Comparison of ENCODE assay signal across 11 mouse cellular contexts in genomic region chr12:50292834-50293233, GRCm38 (mm10).
DNase-seq lines count a peak whose midpoint lies in the region; ATAC-seq and TF ChIP-seq lines count a peak whose summit lies in the region.
"Had no signal": no experiment of that assay in that cellular context is flagged by ENCODE, and none has a peak within 500 bp of the region (broad histone marks: within the 10 kb centered on the region; RNA-seq: fewer than 3 reads in every experiment).

No protein-coding gene starts in this region.

- no peaks in the 10 kb centered on the region for H3K4me1 ChIP-seq in kidney, postnatal 0 days (replicated peaks; ENCODE audit: insufficient read depth, low read length)
- H3K4me1 ChIP-seq in midbrain, postnatal 0 days (ENCODE audit: insufficient read depth, low read length): no peaks in the 10 kb centered on the region
- no peaks in the 10 kb centered on the region for H3K4me1 ChIP-seq in midbrain, embryonic 15.5 days

- H3K4me2 ChIP-seq in kidney, postnatal 0 days (ENCODE audit: low read length): no peak overlapping the region
- H3K4me2 ChIP-seq in midbrain, postnatal 0 days (ENCODE audit: low read depth, low read length, poor library complexity, severe bottlenecking): no peak overlapping the region
- no peak overlapping the region for H3K4me2 ChIP-seq in midbrain, embryonic 15.5 days

- TF ChIP-seq POLR2A in brain, embryonic 14.5 days (IDR thresholded peaks at IDR 0.05; ENCODE audit: borderline replicate concordance, extremely low read depth, insufficient read depth, insufficient read length, poor library complexity, severe bottlenecking): no peak

- WGBS in kidney, postnatal 0 days: 73% methylated on average over 3 of the region's 3 CpGs
- 71% methylated on average over 3 of the region's 3 CpGs for WGBS in midbrain, postnatal 0 days
- 75% methylated on average over 3 of the region's 3 CpGs for WGBS in midbrain, embryonic 15.5 days

- no peaks in the 10 kb centered on the region for H3K36me3 ChIP-seq in kidney, postnatal 0 days (ENCODE audit: insufficient read depth, low read length)
- no peaks in the 10 kb centered on the region for H3K36me3 ChIP-seq in midbrain, postnatal 0 days (ENCODE audit: insufficient read depth, low read length)
- no peaks in the 10 kb centered on the region for H3K36me3 ChIP-seq in midbrain, embryonic 15.5 days (replicated peaks)

- peak; percentile 40; the same call in 1 of the 2 replicates for TF ChIP-seq CTCF in kidney, postnatal 0 days (IDR thresholded peaks at IDR 0.05; ENCODE audit: low read depth)
- peak; percentile 35; the same call in 1 of the 2 replicates for TF ChIP-seq CTCF in midbrain, postnatal 0 days (IDR thresholded peaks at IDR 0.05)
- no peak for TF ChIP-seq CTCF in brain, embryonic 14.5 days (IDR thresholded peaks at IDR 0.05; ENCODE audit: borderline replicate concordance, extremely low read depth, insufficient read depth, insufficient read length)

- H3K9ac ChIP-seq in kidney, postnatal 0 days (ENCODE audit: low read depth, low read length): no peak overlapping the region
- no peak overlapping the region for H3K9ac ChIP-seq in midbrain, postnatal 0 days (replicated peaks; ENCODE audit: low read length, poor library complexity, severe bottlenecking)
- no peak overlapping the region for H3K9ac ChIP-seq in midbrain, embryonic 15.5 days

- no peaks in the 10 kb centered on the region for H3K9me3 ChIP-seq in kidney, postnatal 0 days (replicated peaks; ENCODE audit: low read length)
- H3K9me3 ChIP-seq in midbrain, postnatal 0 days (ENCODE audit: low read length): no peaks in the 10 kb centered on the region
- H3K9me3 ChIP-seq in midbrain, embryonic 15.5 days: no peaks in the 10 kb centered on the region

- no peak overlapping the region for H3K27ac ChIP-seq in kidney, postnatal 0 days
- no peak overlapping the region for H3K27ac ChIP-seq in midbrain, postnatal 0 days (ENCODE audit: low read depth, low read length)
- H3K27ac ChIP-seq in midbrain, embryonic 15.5 days: no peak overlapping the region

- ATAC-seq in kidney, postnatal 0 days (replicated peaks; ENCODE audit: low FRiP score, low read depth): no peak
- no peak for ATAC-seq in midbrain, postnatal 0 days (ENCODE audit: low FRiP score)
- no peak for ATAC-seq in midbrain, embryonic 15.5 days (replicated peaks)
- ATAC-seq: inflammation-experienced regulatory T-cells, adult 6 months had no signal

- no peaks in the 10 kb centered on the region for H3K27me3 ChIP-seq in kidney, postnatal 0 days (ENCODE audit: insufficient read depth, low read length)
- H3K27me3 ChIP-seq in midbrain, postnatal 0 days (ENCODE audit: insufficient read depth, low read length): no peaks in the 10 kb centered on the region
- H3K27me3 ChIP-seq in midbrain, embryonic 15.5 days (replicated peaks): no peaks in the 10 kb centered on the region

- H3K4me3 ChIP-seq in kidney, postnatal 0 days (replicated peaks; ENCODE audit: low read depth, low read length): no peak overlapping the region
- no peak overlapping the region for H3K4me3 ChIP-seq in midbrain, postnatal 0 days (ENCODE audit: low read depth, low read length)
- H3K4me3 ChIP-seq in midbrain, embryonic 15.5 days: no peak overlapping the region

- DNase-seq in kidney, postnatal 0 days (ENCODE audit: low spot score): no peak
- DNase-seq in kidney, adult 18-20 months: no peak
- no peak for DNase-seq in midbrain, postnatal 0 days (ENCODE audit: low spot score)
- DNase-seq in brain, embryonic 14.5 days (ENCODE audit: low read depth): peak; percentile 40
- DNase-seq in thymus, postnatal 0 days (ENCODE audit: low spot score): no peak
- DNase-seq in cerebellum, postnatal 25 days: no peak
- DNase-seq: adrenal gland, postnatal 10 days; left cerebral cortex, postnatal 4 days; lung, adult 18-20 months had no signal
